Mouse (Mus musculus) thymus, postnatal 25 days (tissue): ENCODE measurements around the gene Alox12.
A peak's percentile ranks its signal among the peaks of the same experiment; 100 is the strongest.

ENCODE experiments used
- DNase-seq: peaks from one replicate; pipeline ENCODE4 v3.0.0; 2022

Alox12 gene

DNA sequence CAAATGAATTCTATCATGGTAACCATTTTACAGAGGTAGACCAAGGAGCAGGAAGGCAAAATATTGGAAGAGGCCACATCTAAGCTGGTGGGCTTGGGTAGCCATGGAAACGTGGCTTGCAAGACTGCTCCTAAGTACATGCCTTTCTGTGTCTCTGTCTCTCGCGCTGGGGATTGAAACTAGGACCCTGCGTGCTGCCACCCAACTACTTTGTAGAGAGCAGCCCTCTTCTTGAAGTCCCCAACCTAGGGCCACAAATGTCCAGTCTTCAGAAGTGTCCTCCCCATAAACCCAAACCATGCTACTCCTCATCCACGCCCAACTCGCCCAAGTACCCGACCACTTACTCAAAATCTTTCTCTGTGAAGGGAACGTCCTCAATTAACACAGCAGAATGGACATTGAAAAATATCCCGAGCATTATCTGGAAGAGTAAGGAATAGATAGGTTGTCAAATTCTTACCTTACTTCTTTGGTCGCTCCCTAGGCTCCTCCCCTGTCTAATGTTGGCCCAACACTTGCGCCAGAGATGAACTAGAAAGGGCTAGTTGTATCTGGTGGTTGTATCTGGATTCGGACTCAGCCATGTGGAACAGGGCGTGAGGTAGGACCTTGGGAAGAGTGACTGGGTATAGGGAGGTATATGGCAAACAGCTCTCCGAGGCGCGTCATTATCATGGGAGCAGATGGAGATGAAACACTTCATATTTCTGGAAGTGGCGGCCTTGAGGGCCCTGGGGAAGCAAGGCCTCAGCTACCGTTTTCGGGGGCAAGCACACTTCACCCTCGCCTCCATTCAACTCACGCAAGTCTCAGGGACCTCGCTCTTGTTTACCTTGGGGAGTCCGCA lies 16.3 kb downstream of the Alox12 start:
- no peak for DNase-seq

DNA sequence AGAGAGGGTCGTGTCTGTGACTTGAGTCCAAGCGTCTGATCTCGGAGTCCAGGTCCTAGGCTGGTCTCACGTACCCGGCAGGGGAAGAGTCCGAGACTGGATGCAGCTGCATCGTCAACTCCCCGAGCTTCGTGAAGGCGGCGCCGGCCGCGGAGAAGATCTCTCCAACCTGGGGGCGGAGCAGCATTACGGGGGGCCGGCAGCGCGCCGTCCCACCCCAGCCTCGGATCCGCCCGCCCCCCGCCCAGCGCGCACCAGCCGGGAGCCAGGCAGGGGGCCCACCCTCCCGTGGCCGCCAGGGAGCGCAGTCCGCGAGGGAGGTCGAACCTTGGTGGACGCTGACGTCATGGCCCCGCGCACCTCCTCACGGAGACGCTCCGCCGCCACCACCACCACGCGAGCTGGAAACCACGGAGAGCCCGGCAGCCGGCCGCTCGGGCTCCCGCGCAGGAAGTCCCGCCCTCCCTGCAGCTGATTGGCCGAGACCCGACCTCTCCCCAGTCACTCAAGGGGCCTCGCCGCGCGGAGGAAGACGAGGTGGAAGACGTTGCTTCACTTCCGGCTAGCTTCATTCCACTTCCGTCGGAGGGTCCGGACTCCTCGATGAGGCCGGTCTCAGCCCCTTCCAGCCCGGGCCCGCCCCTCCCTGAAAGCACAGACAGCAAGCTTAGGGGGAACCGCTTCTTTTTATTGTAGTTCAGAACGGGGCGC lies 17.5 kb downstream of the Alox12 start, which contains the start of gene 0610010K14Rik:
Gene 0610010K14Rik (minus strand): TSS at position 458 of the 711 bp plus-strand sequence.
- DNase-seq: peak; percentile 98

DNA sequence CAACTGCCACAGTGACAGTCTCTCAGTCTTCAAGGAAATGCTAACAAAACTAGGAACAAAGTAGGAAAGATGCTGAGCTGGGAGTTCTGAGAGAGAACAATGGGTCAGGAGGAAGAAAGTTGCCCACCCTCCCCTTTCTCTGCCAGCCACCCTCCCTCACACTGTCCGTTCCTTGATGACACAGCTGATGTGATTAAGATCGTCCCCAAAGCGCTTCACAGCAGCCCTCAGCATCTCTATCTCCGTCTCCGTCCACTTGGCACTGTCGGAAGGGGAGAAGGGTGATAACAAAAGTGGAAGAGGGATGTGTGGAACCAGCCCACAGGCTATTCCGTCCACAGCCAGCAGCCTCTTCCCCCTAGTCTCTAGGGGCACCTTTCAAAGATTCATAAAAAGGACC lies 18.4 kb downstream of the Alox12 start:
- no peak for DNase-seq

DNA sequence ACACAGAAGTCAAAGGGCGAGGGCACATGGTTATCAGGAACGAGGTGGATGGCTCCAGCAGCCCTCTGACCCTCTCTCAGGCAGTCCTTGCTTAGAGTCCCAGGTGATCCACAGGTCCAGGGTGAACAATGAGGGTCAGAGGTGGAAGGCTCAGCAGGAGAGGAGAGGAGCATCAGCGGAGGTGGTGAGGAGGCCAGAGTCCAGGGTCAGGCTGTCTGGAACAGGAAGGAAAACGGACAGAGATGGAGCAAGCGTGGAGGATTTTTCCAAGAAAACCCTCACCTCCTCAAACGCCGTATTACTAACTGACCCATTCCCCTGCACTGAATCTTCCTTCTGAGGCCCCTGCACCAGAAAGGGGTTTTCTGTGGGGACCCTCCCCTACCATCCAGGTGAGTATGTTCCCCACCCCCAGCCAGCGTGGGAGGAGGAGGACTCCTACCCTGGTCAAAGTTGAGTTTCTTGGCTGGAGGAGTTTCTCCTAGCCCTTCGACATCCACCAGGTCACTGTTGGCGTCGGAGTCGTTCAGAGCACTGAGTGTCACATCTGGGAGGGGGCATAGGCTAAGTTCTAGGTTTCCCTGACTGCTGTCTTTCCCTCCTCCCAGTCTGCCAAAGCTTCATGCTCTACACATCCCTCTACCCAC lies 19.8 kb downstream of the Alox12 start:
- no peak for DNase-seq

DNA sequence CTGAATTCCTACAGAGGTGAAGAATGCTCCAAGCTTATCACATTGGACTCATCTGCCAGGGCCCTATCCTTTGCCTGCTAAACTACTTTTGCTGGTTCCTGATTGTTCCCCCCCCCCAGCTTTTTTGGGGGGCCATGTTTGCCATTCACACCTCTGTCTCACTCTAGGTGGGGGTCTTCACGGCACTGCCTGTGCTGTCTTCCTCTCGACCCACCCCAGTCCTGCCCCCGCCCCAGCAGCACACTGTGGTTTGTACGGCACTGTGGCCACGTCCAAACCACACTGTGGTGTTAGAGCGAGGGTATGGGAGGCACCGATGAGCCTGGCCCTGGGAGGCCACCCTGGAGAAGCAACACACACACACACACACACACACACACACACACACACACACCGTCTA lies 20.7 kb downstream of the Alox12 start:
- no peak for DNase-seq

DNA sequence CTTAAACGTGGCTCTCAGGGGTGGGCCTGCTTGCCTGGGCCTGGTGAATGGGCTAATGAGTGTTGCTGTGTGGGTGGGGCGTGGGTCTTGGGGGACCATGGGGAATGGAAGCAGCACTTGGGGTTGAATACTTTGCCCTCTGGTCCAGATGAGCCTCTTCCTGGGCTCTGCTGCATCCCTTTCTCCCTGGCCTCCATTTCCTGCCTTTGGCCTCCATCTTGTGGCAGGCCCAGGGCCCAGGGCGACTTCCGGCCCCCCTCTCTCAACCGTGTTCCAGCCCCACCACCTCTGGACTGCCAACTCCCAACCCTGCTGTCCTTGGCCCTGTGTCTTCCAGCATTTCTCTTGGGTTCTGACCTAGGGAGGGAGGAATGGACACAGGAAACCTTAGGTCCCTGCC lies 21.1 kb downstream of the Alox12 start:
- DNase-seq: no peak

DNA sequence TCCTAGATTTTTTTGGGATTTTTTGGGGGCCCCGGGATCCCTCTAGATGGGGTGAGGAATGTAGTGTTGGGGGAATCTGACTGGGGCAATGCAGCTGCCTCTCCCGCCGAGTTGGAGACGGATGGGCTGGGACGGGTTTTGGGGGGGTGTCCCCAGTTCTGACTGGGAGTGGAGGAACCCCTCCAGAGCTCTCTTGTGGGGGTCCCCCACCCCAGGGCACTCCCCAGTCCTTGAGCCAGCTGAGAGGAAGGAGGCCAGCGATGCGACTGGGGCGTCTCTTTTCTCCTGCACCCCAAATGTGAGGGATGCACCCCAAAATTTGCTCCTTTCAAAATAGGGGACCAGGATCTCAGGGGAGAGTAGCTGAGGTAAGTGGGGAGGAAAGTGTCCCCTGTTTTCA lies 22.1 kb downstream of the Alox12 start:
- DNase-seq: no peak

DNA sequence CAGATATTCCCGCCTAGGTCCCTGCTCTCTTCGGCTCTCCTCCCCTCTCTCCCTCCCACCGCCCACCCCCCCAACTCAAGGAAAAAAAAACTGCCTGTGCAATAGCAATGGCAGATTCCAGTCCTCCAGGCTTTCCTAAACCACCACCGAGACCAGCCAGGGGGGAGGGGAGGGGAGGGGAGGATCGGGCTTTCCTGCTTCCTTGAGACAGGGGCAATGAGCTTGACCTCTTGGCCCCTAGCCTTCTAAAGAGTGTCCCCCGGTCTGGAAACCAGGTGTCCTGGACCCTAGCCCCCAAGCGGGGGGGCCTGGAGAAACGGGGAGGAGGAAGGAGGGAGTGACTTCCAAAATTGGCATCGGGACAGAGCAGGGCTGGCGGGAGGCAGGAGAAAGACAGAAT lies 22.6 kb downstream of the Alox12 start:
- DNase-seq: no peak

DNA sequence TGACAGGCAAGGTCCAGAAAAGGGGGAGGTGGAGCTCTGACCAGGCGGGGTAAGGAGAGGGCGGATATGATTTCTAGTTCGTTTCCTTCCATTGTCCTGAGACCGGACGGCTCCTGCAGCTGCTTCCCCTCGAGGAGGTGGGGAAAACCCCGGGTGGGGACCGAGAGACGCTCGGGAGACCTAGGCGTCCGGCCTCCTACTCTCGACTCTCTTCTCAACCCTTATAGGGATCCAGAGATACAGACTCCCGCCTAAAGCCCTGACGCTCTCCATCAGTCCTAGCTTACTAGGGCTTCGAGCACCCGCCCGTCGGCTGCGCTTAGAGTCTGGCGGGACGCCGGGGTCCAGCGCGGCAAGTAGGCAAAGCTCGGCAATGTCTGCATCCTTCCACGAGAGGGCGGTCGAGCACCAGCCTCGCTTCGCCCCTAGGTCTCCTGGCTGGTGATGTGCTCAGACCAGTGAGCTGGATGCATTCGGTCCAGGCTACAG lies 24.9 kb downstream of the Alox12 start:
- DNase-seq: peak; percentile 84

DNA sequence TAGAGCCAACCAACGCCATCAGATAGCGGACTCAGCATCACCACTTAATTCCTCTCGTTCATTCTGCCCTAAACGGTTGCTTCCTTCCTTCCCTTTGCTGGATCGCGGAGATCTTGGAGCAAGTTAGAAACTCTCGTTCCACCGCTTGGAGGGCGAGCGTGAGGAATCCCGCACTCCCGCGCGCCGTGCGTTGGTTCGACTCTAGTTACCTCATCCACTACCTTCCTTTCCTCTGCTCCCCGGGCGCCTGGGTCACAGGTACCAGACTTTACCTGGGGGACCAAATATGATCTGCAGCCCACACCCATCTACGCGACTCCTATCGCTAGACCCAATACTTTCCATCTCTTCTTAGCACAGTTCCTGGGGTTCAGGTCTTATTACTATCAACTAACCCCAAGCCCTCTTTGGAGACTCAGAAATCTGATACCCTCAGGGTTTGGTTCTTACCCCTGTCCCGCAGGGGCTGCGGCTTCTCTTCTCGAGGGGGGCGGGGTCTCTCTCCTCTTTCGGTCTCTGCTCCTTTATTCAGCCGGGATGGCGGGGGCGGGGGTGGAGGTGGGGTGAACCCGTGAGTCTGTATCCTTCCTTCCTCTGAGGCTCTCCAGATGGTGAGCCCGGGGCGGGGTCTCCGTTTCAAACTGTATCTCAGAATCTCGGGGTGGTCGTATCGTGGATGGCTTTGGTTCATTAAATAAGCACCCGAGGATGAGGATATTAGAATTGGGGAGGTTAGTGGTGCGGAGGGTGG lies 25.7 kb downstream of the Alox12 start, which contains the start of gene Bcl6b:
Gene Bcl6b (minus strand): TSS at position 539 of the 751 bp plus-strand sequence.
- DNase-seq: no peak

DNA sequence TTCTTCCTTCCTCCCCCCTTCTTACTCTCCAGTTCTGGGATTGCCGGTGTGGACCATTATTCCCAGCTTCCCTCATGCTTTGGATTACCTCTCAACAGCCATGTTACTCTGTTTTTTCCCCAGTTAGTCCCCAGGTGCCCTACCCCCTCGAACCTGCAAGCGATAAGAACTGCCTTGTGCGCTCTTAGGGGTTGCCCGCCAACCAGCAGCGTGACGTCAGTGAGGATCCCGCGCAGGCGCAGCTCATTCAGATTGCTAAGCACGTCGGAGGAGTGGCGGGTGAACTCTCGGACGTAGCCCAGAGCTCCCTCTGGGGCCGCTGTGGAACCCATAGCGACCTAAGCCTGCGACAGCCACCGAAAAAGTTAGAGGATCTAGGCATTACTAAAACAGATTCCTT lies 26.3 kb downstream of the Alox12 start:
- DNase-seq: peak; percentile 81

DNA sequence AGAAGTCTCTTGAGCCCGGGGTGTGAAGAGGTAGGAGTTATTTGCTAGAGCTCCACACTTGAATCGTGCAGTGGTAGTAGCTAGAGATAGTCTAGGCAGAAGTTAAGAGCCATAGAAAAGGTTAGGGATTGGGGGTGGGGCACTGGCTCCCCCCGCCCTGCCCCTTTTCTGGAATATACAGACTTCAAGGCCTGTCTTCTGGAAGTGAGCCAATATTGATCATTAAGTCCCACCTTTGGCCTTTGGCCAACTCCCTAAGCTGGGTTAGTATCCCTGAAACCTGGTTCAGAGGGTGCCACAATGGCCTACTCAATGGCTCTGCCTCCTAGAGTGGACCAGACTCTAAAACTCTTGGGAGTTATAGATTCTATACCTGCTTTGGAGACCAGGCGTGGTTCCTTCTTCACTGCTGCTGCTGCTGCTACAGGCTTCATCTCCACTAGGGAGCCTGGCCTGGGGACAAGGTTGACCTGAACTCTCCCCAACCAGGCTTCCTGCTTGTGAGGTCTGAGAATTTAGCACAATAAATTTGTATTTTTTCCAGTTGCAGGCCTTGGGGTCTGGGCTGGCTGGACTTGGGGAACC lies 27.4 kb downstream of the Alox12 start:
- no peak for DNase-seq

DNA sequence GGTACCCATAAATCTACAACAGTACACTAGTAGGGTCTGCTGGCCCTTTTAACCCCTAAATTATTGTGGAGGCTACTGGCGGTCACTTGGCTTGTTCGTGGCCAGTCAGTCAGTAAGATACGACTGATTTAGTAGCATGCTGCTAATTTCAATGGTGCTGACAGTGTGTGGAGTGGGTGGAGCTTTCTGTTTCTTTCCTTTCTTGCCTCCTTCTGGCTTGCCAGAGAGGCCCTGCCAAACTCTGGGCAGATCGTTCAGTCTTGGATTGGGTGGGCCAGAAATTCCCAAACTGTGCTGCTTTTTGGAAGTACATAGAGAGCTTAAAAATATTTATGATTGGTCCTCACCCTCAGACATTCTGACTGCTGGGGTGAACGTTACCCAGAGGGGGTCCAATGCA lies 28.0 kb downstream of the Alox12 start:
- no peak for DNase-seq

DNA sequence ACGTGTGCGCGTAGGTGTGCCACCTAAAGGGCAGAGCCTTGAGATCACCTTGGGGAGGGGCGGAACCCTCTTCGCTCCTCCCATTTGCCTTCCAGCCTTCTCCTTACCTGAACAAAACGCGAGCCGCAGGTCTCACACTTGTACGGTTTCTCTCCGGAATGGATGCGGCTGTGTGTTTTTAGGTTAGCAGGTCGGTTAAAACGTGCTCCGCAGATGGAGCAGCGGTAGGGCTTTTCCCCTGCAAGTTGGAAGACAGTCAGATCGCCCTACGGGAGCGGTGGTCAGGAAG lies 28.6 kb downstream of the Alox12 start:
- DNase-seq: no peak

DNA sequence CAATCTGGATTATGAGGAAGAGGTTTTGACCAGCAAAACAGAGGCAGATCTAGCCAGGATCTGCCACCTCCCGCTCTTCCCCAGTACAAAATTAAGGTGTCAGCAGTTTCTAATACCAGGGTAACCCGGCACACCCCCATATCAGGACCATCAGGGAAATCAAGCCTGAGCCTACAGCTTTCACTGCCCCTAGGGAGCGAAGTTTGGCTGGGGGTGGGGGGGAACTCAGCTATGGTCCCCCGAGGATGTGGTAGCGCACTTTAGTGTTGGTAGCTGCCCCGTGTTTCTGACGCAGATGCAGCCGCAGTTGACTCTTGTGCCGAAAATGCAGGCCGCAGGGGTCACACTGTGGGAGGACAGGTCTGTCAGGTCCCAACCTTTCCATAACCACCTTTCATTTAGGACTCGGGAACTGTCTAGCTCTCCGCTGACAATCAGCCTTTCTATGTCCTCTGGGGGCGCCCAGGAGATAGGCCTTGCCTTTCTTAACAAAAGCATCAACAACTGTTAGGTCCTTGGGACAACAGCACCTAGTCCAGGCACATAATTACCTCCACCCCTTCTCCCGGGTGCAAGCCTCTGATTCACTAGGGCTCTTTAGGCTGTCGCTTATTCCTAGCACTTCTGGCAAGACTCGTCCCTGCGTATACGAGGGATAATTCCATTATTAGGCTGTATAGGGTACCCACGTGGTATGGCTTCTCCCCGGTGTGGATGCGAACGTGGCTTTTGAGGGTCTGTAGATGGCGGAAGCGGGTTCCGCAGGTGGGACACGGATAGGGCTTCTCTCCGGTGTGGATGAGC lies 29.2 kb downstream of the Alox12 start:
- no peak for DNase-seq

DNA sequence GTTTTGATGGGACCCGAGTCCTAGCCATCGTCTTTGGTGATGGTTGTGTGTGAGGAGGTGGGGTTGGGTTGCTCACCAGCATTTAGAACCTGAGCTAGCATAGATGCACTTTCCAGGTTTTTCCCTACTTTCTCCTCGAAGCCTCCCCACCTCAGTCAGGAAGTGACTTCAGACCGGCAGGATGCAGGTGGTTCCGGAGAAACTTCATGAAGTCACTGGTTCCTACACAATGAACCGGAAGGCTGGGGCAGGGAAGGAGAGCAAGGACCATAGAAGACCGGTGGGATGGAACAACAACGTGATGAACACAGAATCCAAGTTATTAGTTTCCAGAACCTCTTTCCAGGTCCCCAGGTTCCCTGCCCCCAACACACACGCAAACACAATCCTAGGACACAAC lies 31.4 kb downstream of the Alox12 start:
- no peak for DNase-seq

DNA sequence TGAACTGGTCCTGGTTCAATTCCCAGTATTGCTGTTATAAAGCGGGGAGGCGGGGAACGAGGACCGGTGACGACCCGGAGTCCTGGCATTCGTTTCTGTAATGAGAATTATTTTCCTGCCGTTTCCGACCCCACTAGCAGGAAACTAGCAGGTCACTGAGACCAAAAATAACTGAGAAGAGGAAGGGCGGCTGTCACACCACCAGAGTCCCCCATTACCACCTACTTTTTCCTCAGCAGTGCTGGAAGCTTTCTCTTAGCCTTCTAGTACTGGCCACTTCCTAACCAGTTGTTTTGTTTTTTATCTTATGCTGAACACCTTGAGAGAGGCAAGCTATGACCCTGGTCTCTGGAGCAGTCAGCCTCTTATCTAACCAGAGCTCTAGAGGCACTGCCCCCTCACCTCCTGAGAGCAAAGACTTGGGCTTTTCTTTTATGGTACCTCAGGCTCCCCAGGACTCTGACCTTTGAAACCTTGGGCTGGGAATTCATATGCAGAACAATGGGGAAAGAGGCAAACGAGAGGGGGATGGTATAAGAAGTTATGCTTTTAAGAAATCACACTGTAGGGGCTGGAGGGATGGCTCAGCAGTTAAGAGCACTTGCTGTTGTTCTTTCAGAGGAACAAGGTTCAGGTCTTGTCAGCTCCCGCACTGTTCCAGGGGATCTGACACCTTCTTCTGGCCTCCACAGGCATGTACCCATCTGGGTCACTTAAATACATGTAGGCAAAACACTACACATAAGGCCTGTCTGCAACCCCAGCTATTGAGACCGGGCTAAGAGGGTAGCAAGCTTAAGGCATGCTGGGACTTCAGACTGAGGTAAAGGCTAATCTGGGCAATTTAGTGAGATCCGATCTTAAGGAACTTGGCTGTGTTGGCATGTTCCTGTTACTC lies 33.3 kb downstream of the Alox12 start:
- no peak for DNase-seq

DNA sequence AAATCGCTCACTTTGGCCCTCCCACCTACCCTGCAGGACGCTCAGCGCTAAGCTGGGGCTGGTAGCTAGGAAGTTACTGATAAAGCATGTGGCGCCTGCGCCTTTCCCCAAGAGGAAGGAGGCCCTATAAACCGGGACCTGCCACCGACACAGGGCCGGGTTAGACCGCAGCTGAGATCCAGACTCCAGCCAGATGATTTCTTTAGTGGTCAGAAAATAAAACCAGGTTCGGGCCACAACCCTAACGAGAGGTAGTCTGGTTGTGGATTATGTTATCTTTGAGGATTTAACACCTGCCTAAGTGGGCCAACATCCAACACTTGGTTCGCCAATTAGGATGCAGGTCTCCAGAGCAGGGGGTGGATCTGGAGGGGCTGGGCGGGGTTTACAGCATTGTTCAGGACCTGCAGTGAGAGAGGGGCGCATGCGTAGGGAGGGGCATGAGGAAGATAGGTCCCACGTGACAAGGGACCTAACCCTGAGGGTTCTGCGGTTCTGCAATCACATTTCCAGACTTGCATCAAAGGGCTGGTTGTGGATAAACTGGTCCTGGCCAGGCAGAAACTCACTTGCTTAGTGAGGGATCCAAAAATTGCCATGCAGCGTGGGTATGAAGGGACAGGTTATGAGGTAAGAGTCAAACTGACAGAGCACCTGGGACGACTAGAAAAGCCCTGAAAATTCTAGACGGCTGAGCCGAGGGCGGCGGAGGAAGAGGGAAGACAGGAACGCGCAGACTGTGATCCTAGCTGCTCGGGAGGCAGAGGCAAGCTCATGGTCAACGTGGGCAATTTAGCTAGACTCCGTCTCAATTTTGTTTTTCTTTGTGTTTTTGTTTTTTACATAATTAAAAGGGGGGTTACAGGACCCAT lies 34.2 kb downstream of the Alox12 start, which contains the start of gene Slc16a13:
Gene Slc16a13 (minus strand): TSS at position 334 of the 872 bp plus-strand sequence.
- peak; percentile 88 for DNase-seq

DNA sequence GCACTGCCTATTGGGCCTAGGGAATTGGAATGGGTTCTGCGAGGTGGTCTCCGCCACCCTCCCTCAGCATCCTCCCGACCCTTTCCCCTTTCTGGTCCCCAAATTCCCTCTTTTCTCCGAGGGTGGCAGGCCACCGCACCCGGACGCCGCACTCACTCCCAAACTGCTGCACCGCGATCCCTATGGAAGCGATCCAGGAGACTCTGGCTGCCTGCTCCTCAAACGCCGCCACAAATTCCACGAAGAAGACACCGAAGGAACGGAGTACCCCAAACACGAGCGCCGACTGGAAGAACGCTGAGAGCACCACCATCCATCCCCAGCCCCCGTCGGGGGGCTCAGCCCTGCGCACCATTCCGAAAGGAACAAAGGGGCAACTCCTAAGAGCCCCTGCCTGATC lies 34.8 kb downstream of the Alox12 start:
- DNase-seq: no peak

DNA sequence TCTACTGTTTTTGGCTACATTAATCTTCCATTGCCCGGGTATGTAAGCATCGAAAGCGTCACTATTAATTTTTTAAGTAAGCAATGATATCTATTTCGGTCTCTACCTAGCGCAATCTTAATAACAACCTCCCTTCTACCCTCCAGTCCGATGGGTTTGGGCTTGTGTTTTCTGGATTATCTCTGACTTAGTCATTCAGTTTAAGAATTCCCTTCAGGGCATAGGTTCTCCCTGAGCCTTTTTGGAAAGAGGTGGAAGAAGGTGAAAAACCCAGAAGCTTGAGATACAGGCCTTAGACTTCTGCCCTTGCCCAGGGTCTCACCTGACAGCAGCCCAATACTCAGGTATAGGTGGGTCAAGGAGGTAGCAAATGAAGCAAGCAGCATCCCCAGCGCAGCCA lies 35.3 kb downstream of the Alox12 start:
- DNase-seq: no peak
